Mouse (Mus musculus): ENCODE results near the gene Arhgef6. TPM values are rescaled to one million over a fixed set of nuclear protein-coding genes. Genes with fewer than 3 reads are reported as not detected.
A peak's percentile ranks its signal among the peaks of the same experiment; 100 is the strongest.

Arhgef6 gene
- polyA plus RNA-seq, 1 experiment from 2014 or later, result 4.9 TPM

DNA sequence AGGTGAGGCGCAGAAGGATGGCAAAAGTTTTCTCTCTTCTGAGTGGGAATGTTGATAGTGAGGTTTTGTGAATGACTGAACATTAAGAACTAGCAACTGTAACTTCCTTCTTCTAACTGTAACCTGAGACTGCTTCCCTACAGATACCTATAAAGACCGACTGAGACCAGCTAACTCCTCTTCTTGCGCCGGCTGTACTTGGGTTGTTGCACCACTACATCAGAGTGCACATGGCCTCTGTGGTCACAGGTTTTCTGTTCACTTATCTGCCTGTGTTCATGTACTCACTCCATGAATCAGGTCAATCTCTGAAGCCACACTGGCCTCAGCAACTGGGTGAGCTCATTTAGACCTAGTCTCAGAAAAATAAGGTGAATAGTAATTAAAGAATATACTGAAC is 75.0 kb downstream of the Arhgef6 start:
- Histone ChIP-seq H3K4me2 (ENCODE audit: low read depth, low read length) (no peak overlapping the region), H3K4me3 (ENCODE audit: low read depth, low read length) (no peak overlapping the region), H3K9me3 (ENCODE audit: control insufficient read depth, low read length) (no peaks in the 10 kb centered on the region), H3K27me3 (ENCODE audit: control insufficient read depth, insufficient read depth, low read length) (no peaks in the 10 kb centered on the region), H3K27ac (ENCODE audit: low read depth, low read length) (no peak overlapping the region), H3K9ac (replicated peaks; ENCODE audit: low read depth, low read length) (no peak overlapping the region), H3K36me3 (ENCODE audit: control insufficient read depth, insufficient read depth, low read length) (no peaks in the 10 kb centered on the region), H3K4me1 (ENCODE audit: control insufficient read depth, insufficient read depth, low read length) (no peaks in the 10 kb centered on the region)
- no peak for ATAC-seq (ENCODE audit: low read depth)
- WGBS, result 88% methylated on average over 4 of the region's 4 CpGs

DNA sequence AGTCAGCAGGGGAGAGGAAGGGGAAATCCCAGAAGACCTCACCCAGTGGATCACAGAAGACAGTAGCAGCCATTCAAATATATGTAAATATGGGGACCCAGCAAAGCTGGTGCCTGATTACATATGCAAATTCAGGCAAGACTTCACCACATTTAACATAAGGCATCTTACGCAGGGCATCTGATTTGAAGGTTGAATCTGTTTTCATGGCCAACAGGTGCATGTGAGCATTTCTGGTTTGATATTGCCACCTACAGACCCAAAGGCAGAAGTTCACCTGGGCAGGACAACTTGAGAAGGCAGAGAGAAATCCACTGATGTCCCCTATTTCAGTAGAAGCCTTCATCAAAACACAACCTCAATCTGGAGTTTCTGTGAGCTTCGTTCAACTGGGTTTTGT is 77.8 kb downstream of the Arhgef6 start:
- no peak overlapping the region for H3K4me3 ChIP-seq (ENCODE audit: low read depth, low read length)
- 0 out of 2 replicates have a peak, but pooled peaks have one; percentile 49 for ATAC-seq (ENCODE audit: low read depth)
- 40% methylated on average over 2 of the region's 2 CpGs for WGBS

GRCm38 (mm10) chrX:57253329-57254055 is 85.0 kb downstream of the Arhgef6 start:
- no peak overlapping the region for H3K9ac ChIP-seq (replicated peaks; ENCODE audit: low read depth, low read length)
- ATAC-seq (ENCODE audit: low read depth), result no peak
- H3K36me3 ChIP-seq (ENCODE audit: control insufficient read depth, insufficient read depth, low read length), result no peaks in the 10 kb centered on the region
- WGBS, result 64% methylated on average over 7 of the region's 7 CpGs
- H3K27ac ChIP-seq (ENCODE audit: low read depth, low read length), result no peak overlapping the region
- H3K4me3 ChIP-seq (ENCODE audit: low read depth, low read length), result no peak overlapping the region
- H3K4me1 ChIP-seq (ENCODE audit: control insufficient read depth, insufficient read depth, low read length), result no peaks in the 10 kb centered on the region
- H3K27me3 ChIP-seq (ENCODE audit: control insufficient read depth, insufficient read depth, low read length), result no peaks in the 10 kb centered on the region
- H3K4me2 ChIP-seq (ENCODE audit: low read depth, low read length), result no peak overlapping the region
- H3K9me3 ChIP-seq (ENCODE audit: control insufficient read depth, low read length), result no peaks in the 10 kb centered on the region

More for the DNA sequence above, 77.8 kb downstream of the Arhgef6 start:
- Histone ChIP-seq H3K27ac (ENCODE audit: low read depth, low read length) (no peak overlapping the region), H3K27me3 (ENCODE audit: control insufficient read depth, insufficient read depth, low read length) (no peaks in the 10 kb centered on the region), H3K36me3 (ENCODE audit: control insufficient read depth, insufficient read depth, low read length) (no peaks in the 10 kb centered on the region), H3K4me2 (ENCODE audit: low read depth, low read length) (no peak overlapping the region), H3K9ac (replicated peaks; ENCODE audit: low read depth, low read length) (no peak overlapping the region), H3K4me1 (ENCODE audit: control insufficient read depth, insufficient read depth, low read length) (no peaks in the 10 kb centered on the region), H3K9me3 (ENCODE audit: control insufficient read depth, low read length) (no peaks in the 10 kb centered on the region)

DNA sequence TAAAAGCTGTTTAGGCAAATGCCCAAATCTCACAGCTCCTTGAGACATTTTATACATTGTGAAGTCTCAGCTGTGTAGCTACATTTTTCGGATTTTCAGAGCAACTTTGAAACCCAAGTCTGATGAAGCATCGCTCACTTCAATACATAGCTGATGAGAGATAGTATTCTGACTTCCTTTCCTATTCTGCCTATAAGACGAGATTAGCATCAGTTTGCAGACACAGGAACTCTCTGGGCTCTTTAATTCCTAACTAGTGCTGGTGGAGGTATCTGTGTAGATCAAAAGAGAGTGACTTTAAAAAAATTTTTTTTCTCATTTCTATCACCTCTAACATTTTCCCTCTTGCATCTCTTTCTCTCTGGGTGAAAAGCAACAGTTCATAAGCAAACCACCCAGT is 100.0 kb downstream of the Arhgef6 start:
- Histone ChIP-seq H3K27ac (ENCODE audit: low read depth, low read length) (no peak overlapping the region), H3K4me2 (ENCODE audit: low read depth, low read length) (no peak overlapping the region), H3K9ac (replicated peaks; ENCODE audit: low read depth, low read length) (no peak overlapping the region), H3K9me3 (ENCODE audit: control insufficient read depth, low read length) (no peaks in the 10 kb centered on the region), H3K27me3 (ENCODE audit: control insufficient read depth, insufficient read depth, low read length) (no peaks in the 10 kb centered on the region), H3K4me1 (ENCODE audit: control insufficient read depth, insufficient read depth, low read length) (no peaks in the 10 kb centered on the region), H3K36me3 (ENCODE audit: control insufficient read depth, insufficient read depth, low read length) (no peaks in the 10 kb centered on the region), H3K4me3 (ENCODE audit: low read depth, low read length) (no peak overlapping the region)
- WGBS, result 80% methylated on average over 3 of the region's 3 CpGs
- ATAC-seq (ENCODE audit: low read depth), result no peak

GRCm38 (mm10) chrX:57235982-57236381 is 102.5 kb downstream of the Arhgef6 start:
- no peaks in the 10 kb centered on the region for H3K27me3 ChIP-seq (ENCODE audit: control insufficient read depth, insufficient read depth, low read length)
- no peaks in the 10 kb centered on the region for H3K36me3 ChIP-seq (ENCODE audit: control insufficient read depth, insufficient read depth, low read length)
- ATAC-seq (ENCODE audit: low read depth), result no peak
- no peak overlapping the region for H3K9ac ChIP-seq (replicated peaks; ENCODE audit: low read depth, low read length)
- no peaks in the 10 kb centered on the region for H3K9me3 ChIP-seq (ENCODE audit: control insufficient read depth, low read length)
- 67% methylated on average over 4 of the region's 4 CpGs for WGBS
- no peaks in the 10 kb centered on the region for H3K4me1 ChIP-seq (ENCODE audit: control insufficient read depth, insufficient read depth, low read length)
- H3K4me3 ChIP-seq (ENCODE audit: low read depth, low read length), result no peak overlapping the region
- no peak overlapping the region for H3K27ac ChIP-seq (ENCODE audit: low read depth, low read length)
- no peak overlapping the region for H3K4me2 ChIP-seq (ENCODE audit: low read depth, low read length)

DNA sequence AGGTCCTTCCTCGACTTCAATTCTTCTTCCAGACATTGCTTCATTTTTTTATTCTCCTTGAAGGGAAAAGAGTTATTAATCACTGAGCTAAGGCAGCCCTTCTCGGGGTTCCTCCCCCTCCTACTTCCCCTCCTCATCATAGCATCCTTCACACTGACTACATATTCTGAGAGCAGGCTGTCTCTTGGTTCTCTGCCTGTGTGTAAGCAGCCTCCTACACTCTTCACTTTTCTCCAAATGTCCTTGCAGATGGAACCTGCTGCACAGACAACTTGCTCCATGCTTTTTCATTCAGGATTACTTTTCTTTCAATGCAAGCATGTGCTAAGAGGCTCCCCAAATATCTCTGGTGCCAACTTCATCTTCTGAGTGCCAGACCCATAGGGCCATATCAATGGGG is 104.9 kb downstream of the Arhgef6 start:
- no peaks in the 10 kb centered on the region for H3K4me1 ChIP-seq (ENCODE audit: control insufficient read depth, insufficient read depth, low read length)
- H3K9me3 ChIP-seq (ENCODE audit: control insufficient read depth, low read length), result no peaks in the 10 kb centered on the region
- H3K4me3 ChIP-seq (ENCODE audit: low read depth, low read length), result no peak overlapping the region
- no peak overlapping the region for H3K27ac ChIP-seq (ENCODE audit: low read depth, low read length)
- no peaks in the 10 kb centered on the region for H3K27me3 ChIP-seq (ENCODE audit: control insufficient read depth, insufficient read depth, low read length)
- no peaks in the 10 kb centered on the region for H3K36me3 ChIP-seq (ENCODE audit: control insufficient read depth, insufficient read depth, low read length)
- ATAC-seq (ENCODE audit: low read depth), result no peak
- 69% methylated on average over 2 of the region's 2 CpGs for WGBS
- H3K4me2 ChIP-seq (ENCODE audit: low read depth, low read length), result no peak overlapping the region
- no peak overlapping the region for H3K9ac ChIP-seq (replicated peaks; ENCODE audit: low read depth, low read length)

GRCm38 (mm10) chrX:57228178-57228577 is 110.4 kb downstream of the Arhgef6 start:
- Histone ChIP-seq H3K36me3 (ENCODE audit: control insufficient read depth, insufficient read depth, low read length) (no peaks in the 10 kb centered on the region), H3K4me3 (ENCODE audit: low read depth, low read length) (no peak overlapping the region), H3K4me2 (ENCODE audit: low read depth, low read length) (no peak overlapping the region), H3K9me3 (ENCODE audit: control insufficient read depth, low read length) (no peaks in the 10 kb centered on the region), H3K9ac (replicated peaks; ENCODE audit: low read depth, low read length) (no peak overlapping the region), H3K27ac (ENCODE audit: low read depth, low read length) (no peak overlapping the region), H3K27me3 (ENCODE audit: control insufficient read depth, insufficient read depth, low read length) (no peaks in the 10 kb centered on the region), H3K4me1 (ENCODE audit: control insufficient read depth, insufficient read depth, low read length) (no peaks in the 10 kb centered on the region)
- WGBS, result 69% methylated on average over 2 of the region's 2 CpGs
- no peak for ATAC-seq (ENCODE audit: low read depth)

- no peaks in the 10 kb centered on the region for H3K27me3 ChIP-seq (ENCODE audit: control insufficient read depth, insufficient read depth, low read length)
- no peaks in the 10 kb centered on the region for H3K36me3 ChIP-seq (ENCODE audit: control insufficient read depth, insufficient read depth, low read length)
- H3K4me3 ChIP-seq (ENCODE audit: low read depth, low read length), result no peak overlapping the region
- no peak overlapping the region for H3K27ac ChIP-seq (ENCODE audit: low read depth, low read length)
- H3K4me2 ChIP-seq (ENCODE audit: low read depth, low read length), result no peak overlapping the region
- H3K9me3 ChIP-seq (ENCODE audit: control insufficient read depth, low read length), result no peaks in the 10 kb centered on the region
- H3K4me1 ChIP-seq (ENCODE audit: control insufficient read depth, insufficient read depth, low read length), result no peaks in the 10 kb centered on the region
- no peak for ATAC-seq (ENCODE audit: low read depth)
- 79% methylated on average over 10 of the region's 10 CpGs for WGBS
- H3K9ac ChIP-seq (replicated peaks; ENCODE audit: low read depth, low read length), result no peak overlapping the region
Measured at GRCm38 (mm10) chrX:57223301-57223700, 115.2 kb downstream of the Arhgef6 start.

- no peak overlapping the region for H3K4me2 ChIP-seq (ENCODE audit: low read depth, low read length)
- no peak overlapping the region for H3K4me3 ChIP-seq (ENCODE audit: low read depth, low read length)
- H3K9ac ChIP-seq (replicated peaks; ENCODE audit: low read depth, low read length), result no peak overlapping the region
- WGBS, result 89% methylated on average over 3 of the region's 3 CpGs
- no peaks in the 10 kb centered on the region for H3K4me1 ChIP-seq (ENCODE audit: control insufficient read depth, insufficient read depth, low read length)
- ATAC-seq (ENCODE audit: low read depth), result no peak
- H3K27me3 ChIP-seq (ENCODE audit: control insufficient read depth, insufficient read depth, low read length), result no peaks in the 10 kb centered on the region
- H3K9me3 ChIP-seq (ENCODE audit: control insufficient read depth, low read length), result no peaks in the 10 kb centered on the region
- no peak overlapping the region for H3K27ac ChIP-seq (ENCODE audit: low read depth, low read length)
- no peaks in the 10 kb centered on the region for H3K36me3 ChIP-seq (ENCODE audit: control insufficient read depth, insufficient read depth, low read length)
Measured at GRCm38 (mm10) chrX:57221881-57222280, 116.6 kb downstream of the Arhgef6 start.

All from neural tube, embryonic 14.5 days (tissue).